Mouse (Mus musculus): ENCODE data around the gene Lmna.

Gene Lmna

DNA sequence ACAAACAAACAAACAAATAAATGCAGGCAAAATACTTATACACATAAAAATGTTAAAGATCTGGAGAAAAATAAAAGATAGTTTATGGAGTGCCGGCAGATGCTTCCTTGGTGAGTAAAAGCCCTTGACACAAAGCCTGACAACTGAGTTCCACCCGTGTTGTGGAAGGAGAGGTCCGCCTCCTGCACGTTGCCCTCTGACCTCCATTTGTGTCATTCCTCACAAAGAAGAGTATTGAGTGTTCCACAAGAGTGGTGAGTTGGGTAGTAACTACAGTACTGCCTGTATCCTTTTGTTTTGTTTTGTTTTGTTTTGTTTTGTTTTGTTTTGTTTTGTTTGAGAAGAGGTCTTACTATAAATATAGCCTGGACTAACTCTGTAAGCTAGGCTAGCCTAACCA is 10.2 kb downstream of the Lmna start:
- DNase-seq, result no peak

DNA sequence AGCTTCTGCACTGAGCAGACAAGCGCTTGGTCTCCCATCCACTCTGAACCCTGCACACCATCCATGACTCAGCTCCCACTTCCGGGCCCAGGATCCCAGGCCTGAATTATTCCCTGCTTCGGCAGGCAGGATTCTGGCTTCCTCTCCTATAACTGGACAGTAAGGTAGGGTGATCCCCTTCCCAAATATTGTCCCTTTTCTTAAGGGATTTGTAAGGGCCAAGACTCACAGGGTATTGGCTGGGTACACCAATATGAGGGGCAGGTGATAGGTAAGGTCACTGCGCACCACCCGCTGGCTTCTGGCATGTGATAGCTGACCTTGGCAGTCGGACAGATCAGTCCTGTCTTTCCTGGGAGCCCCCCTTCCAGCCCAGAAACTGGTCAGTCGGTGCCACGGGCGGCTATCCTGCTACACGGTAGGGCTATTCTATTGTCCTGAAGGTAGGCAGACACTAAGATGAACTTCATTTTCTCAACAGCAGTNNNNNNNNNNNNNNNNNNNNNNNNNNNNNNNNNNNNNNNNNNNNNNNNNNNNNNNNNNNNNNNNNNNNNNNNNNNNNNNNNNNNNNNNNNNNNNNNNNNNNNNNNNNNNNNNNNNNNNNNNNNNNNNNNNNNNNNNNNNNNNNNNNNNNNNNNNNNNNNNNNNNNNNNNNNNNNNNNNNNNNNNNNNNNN is 13.9 kb downstream of the Lmna start:
- DNase-seq, result no peak

DNA sequence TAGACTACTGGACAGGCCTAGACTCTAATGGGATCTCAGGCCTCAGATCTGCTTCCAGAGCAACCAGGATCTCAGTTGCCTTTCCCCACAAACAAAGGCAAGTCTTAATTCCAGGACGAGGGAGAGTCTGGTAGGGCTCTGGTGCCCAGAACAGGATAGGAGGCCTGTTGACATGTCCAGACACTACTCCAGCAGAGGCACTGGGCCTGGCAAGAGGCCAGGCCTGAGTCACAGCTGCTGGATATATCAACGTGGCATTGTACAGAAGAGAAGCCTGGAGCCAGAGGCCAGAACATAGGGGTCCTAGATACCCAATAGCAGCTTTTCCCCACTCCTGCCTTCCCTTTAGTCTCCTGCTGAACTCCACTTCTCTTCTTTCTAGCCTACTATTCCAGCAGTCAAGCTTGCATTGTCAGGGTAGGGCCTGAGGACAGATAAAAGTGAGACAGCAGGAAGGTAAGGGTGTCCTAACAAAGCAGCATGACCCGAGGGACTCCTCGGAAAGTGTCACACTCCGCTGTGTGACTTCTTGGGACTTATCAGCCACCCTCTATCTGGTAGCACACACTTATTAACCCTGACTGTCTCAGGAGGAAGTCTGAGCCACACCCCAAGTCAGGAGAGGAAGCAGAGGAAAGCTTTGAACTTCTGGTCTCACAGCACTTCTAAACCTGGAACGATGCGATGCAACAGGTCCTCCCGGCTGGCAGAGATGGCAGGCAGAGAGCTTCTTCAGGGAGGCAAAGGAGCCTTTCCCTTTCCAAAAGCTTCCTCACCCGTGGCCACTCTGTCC is 14.7 kb downstream of the Lmna start:
- peak; percentile 74 for DNase-seq

DNA sequence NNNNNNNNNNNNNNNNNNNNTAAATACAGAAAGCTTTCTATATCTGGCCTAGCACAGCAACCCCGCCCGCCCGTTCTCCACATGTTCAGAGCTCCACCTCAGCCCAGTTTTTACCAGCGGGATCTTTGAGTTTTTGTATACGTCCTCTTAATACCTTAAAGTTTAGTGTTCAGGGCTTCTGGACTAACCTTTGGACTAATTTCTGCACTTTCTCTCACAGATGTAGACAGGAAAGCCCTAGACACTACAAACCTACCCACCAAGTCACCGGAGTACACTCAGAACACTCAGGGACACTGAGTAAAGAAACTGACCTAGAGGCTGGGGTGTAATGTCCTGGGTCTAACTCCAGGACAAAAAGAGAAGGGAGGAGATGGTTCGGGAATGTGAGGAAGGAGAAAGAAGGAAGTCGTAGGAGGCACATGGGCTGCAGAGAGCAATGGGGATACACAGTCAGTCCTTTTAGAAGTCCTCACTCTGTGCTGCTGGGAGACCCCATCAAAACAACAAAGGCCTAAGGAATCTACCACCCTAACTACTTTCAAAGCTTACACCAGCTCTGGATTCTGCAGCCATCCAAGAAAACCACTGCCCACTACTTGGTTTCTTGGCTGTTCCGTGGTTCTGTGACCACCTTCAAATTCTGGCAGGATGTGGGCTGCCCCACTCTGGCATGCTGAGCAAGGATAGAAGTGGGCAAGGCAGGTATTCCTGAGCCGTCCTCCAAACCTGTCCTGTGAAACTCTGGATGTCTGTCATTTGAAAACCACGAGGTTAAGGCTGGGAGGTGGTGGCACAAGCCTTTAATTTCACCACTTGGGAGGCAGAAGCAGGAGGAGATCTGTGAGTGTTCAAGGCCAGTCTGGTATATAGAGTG is 15.8 kb downstream of the Lmna start:
- no peak for DNase-seq

DNA sequence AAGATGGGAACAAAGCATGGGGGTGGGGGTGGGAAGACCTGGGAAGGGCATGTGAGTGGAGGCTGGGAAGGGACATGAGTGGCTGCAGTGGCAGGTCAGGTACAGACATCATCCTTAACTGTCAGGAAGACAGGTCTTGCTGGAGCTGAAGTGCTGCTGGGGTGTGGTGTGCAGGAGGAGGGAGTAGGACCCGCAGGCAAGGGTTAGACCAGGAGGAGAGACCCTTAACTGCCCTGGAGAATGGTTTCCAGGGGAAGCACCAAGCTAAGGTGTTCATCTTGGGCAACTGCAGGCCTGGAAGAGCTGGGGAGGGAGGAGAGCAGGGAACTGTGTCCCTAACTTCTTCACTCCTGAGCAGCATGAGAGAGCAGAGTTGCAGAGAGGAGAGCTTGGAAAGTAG is 22.4 kb downstream of the Lmna start:
- no peak for DNase-seq

DNA sequence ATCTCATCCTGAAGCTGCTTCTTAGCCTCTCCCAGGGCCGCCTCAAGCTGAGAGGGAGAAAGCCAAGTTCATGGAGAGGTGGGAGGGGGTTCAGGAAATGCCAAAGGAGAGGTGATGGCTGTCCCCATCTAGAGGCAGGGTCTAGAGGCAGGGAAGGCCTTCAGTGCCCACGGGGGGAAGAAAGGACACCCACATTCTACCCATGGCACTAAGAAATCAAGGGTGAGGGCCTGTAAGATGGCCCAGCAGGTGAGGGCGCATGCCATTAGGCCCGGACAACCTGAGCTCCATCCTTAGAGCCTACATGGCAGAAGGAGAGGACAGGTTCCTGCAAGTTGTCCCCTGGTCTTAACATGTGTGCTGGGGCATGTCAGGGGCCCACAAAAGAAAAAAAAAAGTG is 22.9 kb downstream of the Lmna start:
- DNase-seq, result no peak

DNA sequence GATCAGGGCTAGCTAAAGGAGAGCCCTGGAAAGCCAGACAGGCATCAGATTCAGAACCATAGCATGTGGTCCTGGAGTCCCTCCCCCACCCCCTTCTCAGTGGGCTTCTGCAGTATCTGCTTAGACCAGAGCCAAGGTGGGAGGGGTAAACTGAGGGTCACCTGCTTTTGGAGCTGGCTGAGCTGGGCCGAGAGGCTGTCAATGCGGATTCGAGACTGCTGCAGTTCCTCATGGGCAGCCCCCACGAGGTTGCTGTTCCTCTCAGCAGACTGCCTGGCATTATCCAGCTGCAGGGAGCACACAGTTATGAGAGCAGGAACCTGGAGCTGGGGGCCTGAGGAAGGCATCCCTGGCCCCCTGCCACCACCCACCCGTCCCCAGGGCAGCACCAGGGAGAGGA is 23.7 kb downstream of the Lmna start:
- no peak for DNase-seq

DNA sequence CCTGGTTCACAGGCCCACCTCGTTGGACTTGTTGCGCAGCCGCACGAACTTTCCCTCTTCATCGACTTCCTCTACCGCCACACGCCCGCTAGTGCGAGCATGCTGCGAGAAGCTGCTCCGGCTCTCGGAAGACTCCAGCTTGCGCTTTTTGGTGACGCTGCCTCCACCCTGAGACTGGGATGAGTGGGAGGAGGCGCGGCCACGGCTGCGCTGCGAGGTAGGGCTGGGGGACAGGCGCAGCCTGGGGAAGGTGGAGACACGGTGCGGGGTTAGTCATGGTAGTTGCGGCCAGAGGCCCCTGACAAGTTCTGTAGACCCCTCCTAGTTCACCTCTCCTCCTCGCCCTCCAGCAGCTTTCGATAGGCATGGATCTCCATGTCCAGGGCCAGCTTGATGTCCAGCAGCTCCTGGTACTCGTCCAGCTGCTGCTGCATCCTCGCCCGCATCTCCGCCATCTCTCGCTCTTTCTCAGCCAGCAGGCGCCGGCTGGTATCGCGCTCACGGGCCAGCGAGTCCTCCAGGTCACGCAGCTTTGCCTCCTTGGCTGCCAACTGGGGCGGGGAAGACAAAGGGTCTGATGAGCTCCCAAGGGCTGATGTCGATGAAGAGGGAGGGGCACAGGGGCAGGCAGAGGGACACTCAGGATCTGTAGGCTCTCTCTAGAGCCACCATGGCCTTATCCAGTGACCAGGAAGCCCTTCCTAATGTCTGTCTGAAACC is 25.0 kb downstream of the Lmna start:
- no peak for DNase-seq

DNA sequence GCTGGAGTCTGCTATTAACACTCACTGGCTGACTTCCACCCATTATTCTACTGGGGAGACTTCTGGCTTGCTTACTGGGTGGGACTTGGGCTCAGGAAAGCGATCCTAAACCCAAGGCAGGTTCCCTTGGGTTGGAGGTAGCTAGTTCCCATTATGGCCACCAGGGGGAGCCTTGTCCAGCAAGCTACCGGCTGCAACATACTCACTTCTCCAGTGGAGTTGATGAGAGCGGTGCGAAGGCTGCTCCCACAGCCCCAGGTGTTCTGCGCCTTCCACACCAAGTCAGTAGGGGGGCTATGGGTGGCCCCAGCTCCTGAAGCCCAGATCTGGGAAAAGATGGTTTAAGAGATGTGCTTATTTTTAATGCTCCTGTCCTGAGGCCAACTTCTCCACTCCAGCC is 26.1 kb downstream of the Lmna start:
- DNase-seq, result peak; percentile 83

DNA sequence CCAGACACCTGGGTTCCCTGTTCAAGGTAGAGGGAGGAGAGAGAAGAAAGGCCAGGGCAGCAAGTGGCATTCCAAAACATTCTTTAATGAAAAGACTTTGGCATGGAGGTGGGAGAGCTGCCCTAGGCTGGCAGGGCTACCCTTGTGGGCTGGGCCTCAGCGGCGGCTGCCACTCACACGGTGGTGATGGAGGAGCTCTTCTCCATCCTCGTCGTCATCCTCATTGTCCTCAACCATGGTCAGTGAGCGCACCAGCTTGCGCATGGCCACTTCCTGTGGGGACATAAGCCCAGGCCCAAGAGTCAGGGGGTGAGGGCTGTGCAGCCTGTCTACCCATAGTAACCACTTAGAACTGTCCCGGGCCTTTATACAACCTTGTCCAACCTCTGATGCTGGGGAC is 26.6 kb downstream of the Lmna start:
- DNase-seq, result no peak

DNA sequence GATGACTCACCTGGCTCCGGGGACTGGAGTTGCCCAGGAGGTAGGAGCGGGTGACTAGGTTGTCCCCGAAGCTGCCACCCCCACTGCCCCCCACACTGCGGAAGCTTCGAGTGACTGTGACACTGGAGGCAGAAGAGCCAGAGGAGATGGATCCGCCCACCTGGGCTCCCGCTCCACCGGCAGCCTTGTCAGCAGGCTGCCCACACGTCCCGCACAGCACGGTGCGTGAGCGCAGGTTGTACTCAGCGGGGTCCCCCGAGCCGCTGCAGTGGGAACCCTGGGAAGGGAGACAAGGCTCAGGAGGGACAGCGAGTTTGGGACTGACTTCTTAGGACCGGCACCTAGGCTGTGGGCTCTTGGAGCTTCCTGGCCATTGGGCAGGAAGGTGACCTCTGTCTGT is 27.4 kb downstream of the Lmna start:
- no peak for DNase-seq

DNA sequence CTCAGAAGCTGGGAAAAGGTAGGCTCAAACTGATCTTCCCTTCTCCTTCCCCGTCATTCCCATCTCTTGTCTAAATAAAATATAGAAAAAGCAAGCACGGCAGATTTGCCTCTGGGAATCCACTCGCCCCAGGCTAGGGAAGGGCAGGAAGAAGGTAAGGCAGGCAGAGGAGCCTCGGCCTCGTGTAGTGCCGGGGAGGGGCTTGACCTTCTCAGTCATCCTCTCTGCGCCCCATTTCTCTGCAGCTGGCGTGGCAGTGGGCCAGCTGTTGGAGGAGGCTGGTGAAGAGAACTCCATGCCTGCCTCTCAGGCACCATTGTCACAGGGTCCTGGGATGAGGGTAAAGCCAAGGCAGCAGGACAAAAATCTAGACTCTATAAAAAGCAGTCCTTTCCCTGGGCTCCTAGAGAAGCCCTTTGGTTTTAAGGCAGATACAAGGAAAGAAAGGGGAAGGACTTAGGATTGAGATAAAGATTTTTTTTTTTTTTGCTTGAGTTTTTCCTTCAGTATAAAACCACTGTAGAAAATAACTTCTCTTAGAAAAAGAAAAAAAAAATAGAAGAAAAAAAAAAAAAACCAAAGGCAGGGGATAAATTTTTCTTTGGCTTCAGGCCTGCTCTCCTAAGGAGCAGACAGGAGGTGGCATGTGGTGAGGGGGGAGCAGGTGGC is 28.2 kb downstream of the Lmna start:
- DNase-seq, result no peak

DNA sequence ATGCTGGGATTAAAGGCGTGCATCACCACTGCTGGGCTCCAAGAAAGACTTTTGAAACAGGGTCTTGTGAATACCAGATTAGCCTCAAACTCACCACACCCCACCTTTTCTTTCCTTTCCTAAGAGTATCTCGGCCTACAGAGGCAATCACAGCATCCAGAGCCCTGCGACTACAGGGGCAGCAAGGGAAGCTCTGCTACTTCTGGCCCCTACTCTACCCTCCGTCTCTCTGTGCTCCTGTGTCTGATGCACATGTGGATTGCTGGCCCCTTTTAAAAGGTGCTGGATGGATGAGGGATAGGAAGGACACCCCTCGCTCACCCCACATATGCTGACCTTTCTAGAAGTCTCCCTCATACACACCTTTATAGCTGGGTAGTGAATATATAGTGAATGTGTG is 29.1 kb downstream of the Lmna start:
- no peak for DNase-seq

DNA sequence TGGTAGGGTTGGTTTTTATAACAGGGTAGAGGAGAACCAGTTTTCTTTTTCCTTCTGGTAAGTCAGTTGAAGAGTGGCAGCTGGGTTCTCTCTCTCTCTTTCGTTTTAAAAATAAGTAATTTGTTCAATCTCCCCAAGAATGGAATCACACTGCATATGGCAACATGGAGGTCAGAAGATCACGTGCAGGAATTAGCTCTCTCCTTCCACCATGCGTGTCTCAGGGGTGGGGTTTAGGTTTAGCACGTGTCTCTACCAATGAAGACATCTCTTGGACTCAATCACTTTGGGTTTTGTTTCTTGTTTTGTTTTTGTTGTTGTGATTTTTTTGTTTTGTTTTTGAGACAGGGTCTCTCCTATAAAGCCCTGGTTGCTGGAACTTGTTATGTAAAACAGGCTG is 29.9 kb downstream of the Lmna start:
- no peak for DNase-seq

DNA sequence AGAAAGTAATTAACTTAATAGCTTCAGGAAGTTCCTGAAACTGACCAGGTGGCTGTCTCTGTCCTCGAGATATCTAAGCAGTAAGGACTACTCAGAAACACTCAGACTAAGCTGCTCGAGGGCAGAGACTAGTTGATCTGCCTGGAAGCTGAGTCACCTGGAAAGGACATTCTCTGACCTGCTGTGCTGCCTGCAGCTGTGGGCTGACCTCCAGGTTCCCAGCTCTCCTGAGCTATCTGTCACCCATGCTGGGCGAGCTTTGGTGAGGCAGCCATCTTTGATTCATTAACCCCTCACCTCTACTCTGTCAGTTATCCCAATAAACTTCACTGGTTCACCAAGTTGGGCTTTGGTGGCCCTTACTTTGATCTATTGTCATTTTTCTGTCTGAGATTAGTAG is 30.6 kb downstream of the Lmna start:
- no peak for DNase-seq

DNA sequence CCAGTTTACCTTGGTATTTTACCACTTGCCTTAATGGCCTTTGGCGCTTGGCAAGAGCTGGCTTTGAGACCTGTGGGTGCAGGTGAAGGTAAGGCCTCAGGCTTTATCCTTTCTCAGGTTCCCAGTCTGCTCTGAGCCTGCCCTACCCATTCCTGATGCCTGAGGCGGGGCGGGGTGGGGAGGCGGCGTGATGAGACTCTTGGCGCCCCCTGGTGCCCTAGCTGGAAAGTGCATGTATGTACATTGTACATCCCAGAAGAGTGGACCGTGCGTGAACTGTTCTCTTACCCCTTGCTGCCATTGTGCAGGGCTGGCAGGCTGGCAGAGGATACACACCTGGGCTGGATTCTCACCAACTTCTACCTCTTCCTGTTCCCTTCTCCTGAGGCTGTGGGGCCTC is 32.0 kb downstream of the Lmna start:
- DNase-seq, result peak; percentile 88

DNA sequence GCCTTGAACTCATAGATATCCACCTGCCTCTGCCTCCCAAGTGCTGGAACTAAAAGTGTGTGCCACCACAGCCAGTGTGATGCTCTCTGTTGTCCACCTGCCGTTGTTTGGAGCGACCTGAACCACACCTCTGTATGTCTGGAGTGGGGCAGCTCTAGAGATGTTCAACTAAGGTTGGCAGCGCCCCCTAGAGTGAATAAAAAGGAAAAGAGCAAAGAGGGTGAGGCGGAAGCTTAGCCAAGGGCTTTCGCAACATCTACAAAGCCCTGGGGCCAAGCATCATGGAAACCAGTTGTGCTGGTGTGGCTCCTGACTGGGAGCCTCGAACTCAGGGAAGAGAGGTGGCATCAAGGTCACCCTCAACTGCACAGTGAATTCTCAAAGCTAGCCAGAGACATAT is 33.4 kb downstream of the Lmna start:
- DNase-seq, result no peak

DNA sequence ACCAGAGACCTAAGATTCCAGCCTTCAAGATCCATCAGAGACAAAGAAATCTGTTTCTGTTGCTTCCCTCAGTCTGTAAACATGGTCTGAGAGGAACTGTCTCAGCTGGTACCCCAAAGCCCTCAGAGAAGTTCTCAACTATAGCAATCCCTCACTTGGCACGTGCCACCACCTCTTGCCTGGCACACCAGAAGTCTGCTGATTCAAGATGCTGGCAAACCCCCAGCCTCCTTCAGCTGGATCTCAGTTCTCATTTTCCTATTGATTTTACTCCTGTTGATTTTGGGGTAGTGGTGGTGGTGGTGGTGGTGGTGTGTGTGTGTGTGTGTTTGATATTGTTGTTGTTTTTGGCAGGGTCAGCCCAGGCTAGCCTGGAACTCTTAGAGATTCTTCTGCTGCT is 36.2 kb downstream of the Lmna start:
- DNase-seq, result no peak

DNA sequence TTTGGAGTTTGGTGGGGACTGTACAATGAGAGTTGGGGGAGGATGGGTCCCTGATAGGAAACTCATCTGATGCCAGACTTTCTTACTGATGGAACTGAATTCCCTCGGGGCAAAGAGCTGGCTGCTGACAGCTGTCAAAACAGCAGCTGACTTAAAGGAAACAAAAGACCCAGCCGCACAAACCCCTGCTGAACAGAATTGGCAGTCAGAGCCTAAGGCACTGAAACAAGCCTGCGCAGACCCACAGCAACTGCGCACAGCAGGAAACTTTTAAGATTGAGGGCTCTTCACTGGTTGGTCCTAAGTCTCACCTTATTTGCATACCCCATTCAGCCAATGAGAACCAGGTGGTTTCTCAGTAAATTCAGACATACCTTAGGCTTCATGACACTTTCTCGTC is 36.7 kb downstream of the Lmna start:
- peak; percentile 57 for DNase-seq

DNA sequence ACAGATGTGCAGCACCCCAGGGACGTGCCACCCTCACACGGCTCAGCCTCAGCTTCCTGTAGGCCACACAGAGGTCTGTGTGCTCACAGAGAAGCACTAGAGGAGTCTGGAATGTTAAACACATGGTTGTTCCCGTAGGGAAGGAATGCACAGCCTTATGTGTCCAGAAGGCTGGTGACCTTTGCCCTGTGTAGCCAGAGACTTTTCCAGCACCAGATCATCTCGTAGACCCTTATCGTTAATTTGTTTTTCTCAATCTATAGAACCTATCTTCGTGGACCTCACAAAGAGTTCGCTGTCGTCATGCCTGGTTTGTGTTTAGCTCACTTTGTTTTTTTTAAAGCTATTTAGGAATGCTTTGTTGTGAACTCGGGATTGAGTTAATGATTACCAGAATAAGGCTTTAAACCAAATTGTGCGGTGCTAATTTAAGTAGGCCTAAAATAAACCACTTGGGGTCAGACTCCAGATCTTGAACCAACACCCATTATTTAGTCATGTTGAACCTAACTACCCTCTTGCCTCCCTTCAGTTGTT is 38.7 kb downstream of the Lmna start:
- DNase-seq, result no peak

DNA sequence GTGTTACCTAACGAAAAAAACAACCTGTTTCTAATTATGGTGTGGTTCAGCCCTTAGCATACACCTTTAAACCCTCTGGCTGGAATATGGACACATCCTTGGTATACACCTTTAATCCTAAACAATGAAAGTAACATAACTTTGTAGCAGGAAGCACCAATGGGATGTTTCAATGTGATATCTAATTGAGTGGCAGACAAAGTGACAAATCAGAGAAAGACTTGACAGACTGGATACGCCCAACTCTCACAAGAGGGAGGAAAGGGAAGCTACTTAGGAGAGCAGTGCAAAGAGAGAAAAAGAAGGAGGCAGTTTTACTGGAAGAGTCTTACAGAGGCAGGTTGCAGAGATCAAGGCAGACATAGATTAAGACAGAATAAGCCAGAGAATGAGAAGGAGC is 40.3 kb downstream of the Lmna start:
- no peak for DNase-seq

DNA sequence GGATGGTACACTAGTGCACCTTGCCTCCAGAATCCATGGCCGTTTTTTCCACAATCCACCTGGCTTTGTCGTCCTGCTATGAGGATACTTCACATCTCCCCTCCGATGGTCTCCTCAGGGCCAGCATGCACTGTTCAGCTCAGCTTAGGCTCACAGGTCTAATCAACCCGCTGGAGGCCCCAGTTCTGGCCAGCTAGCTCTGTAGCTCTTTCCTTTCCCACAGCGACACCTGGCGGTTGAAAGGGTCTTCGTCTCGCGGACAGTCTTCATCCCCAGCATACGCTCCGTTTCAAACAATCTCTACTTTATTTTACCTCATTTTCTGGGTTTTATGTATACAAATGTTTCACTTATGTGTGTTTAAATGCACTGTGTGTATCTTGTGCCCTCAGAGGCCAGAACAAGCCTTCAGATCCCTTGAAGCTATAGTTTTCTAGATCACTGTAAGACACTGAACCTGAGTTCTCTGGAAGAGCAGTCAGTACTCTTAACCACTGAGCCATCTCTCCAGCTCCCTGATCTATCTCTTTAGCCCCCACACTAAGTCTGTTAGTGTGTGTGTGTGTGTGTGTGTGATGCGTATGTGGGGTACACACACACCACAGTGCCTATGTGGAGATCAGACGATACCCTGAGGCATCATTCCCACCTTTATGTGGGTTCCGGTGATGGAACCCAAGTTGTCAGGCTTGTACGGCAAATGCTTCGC is 42.5 kb downstream of the Lmna start:
- DNase-seq, result peak; percentile 93
